Mouse (Mus musculus): ENCODE measurements around the gene Krtap29-1. TPM values are rescaled to one million over a fixed set of nuclear protein-coding genes. Genes with fewer than 3 reads are reported as not detected.

Krtap29-1 gene
- polyA plus RNA-seq, 1 experiment from 2014 or later: not detected

Other genes with a start within 250 kb of the Krtap29-1 start
- not detected in 2 replicates for gene Gm14180, start 244.8 kb downstream of the Krtap29-1 start, polyA plus RNA-seq (2016; fragmentation: Nextera tagmentation; extraction: Ambion mirVana)
- not detected in 2 replicates for gene Gm11595, start 206.1 kb downstream of the Krtap29-1 start, polyA plus RNA-seq (2016; fragmentation: Nextera tagmentation; extraction: Ambion mirVana)
- not detected in 2 replicates for gene Krtap4-8, start 198.3 kb downstream of the Krtap29-1 start, polyA plus RNA-seq (2016; fragmentation: Nextera tagmentation; extraction: Ambion mirVana)
- not detected in 2 replicates for gene Krtap4-9, start 193.9 kb downstream of the Krtap29-1 start, polyA plus RNA-seq (2016; fragmentation: Nextera tagmentation; extraction: Ambion mirVana)
- not detected in 2 replicates for gene Gm11596, start 185.6 kb downstream of the Krtap29-1 start, polyA plus RNA-seq (2016; fragmentation: Nextera tagmentation; extraction: Ambion mirVana)
- not detected in 2 replicates for gene Gm11569, start 180.1 kb downstream of the Krtap29-1 start, polyA plus RNA-seq (2016; fragmentation: Nextera tagmentation; extraction: Ambion mirVana)
- not detected in 2 replicates for gene Gm11554, start 174.6 kb downstream of the Krtap29-1 start, polyA plus RNA-seq (2016; fragmentation: Nextera tagmentation; extraction: Ambion mirVana)
- gene Krtap4-13, start 169.2 kb downstream of the Krtap29-1 start, polyA plus RNA-seq (2016; fragmentation: Nextera tagmentation; extraction: Ambion mirVana): not detected in 2 replicates
- gene Gm11564, start 163.4 kb downstream of the Krtap29-1 start, polyA plus RNA-seq (2016; fragmentation: Nextera tagmentation; extraction: Ambion mirVana): not detected in 2 replicates
- not detected in 2 replicates for gene 2300003K06Rik, start 141.0 kb downstream of the Krtap29-1 start, polyA plus RNA-seq (2016; fragmentation: Nextera tagmentation; extraction: Ambion mirVana)
- not detected in 2 replicates for gene Krtap4-16, start 127.4 kb downstream of the Krtap29-1 start, polyA plus RNA-seq (2016; fragmentation: Nextera tagmentation; extraction: Ambion mirVana)
- gene Gm11568, start 121.1 kb downstream of the Krtap29-1 start, polyA plus RNA-seq (2016; fragmentation: Nextera tagmentation; extraction: Ambion mirVana): not detected in 2 replicates
- not detected in 2 replicates for gene Gm11559, start 114.6 kb downstream of the Krtap29-1 start, polyA plus RNA-seq (2016; fragmentation: Nextera tagmentation; extraction: Ambion mirVana)
- not detected in 2 replicates for gene Krtap9-1, start 105.7 kb downstream of the Krtap29-1 start, polyA plus RNA-seq (2016; fragmentation: Nextera tagmentation; extraction: Ambion mirVana)
- not detected in 2 replicates for gene Gm11567, start 99.9 kb downstream of the Krtap29-1 start, polyA plus RNA-seq (2016; fragmentation: Nextera tagmentation; extraction: Ambion mirVana)
- gene Krtap31-1, start 71.1 kb downstream of the Krtap29-1 start, polyA plus RNA-seq (2016; fragmentation: Nextera tagmentation; extraction: Ambion mirVana): not detected in 2 replicates
- not detected in 2 replicates for gene Gm11565, start 64.3 kb downstream of the Krtap29-1 start, polyA plus RNA-seq (2016; fragmentation: Nextera tagmentation; extraction: Ambion mirVana)
- gene Krtap31-2, start 42.8 kb downstream of the Krtap29-1 start, polyA plus RNA-seq (2016; fragmentation: Nextera tagmentation; extraction: Ambion mirVana): not detected in 2 replicates
- not detected in 2 replicates for gene Krtap9-5, start 30.6 kb downstream of the Krtap29-1 start, polyA plus RNA-seq (2016; fragmentation: Nextera tagmentation; extraction: Ambion mirVana)
- gene Krtap16-1, start 7.5 kb upstream of the Krtap29-1 start, polyA plus RNA-seq (2016; fragmentation: Nextera tagmentation; extraction: Ambion mirVana): not detected in 2 replicates
- gene Krtap17-1, start 14.9 kb upstream of the Krtap29-1 start, polyA plus RNA-seq (2016; fragmentation: Nextera tagmentation; extraction: Ambion mirVana): not detected in 2 replicates
- not detected in 2 replicates for gene Krt33a, start 37.2 kb upstream of the Krtap29-1 start, polyA plus RNA-seq (2016; fragmentation: Nextera tagmentation; extraction: Ambion mirVana)
- not detected in 2 replicates for gene Krt33b, start 50.8 kb upstream of the Krtap29-1 start, polyA plus RNA-seq (2016; fragmentation: Nextera tagmentation; extraction: Ambion mirVana)
- not detected in 2 replicates for gene Krt34, start 62.5 kb upstream of the Krtap29-1 start, polyA plus RNA-seq (2016; fragmentation: Nextera tagmentation; extraction: Ambion mirVana)
- gene Krt31, start 71.5 kb upstream of the Krtap29-1 start, polyA plus RNA-seq (2016; fragmentation: Nextera tagmentation; extraction: Ambion mirVana): not detected in 2 replicates
- gene Krt32, start 109.2 kb upstream of the Krtap29-1 start, polyA plus RNA-seq (2016; fragmentation: Nextera tagmentation; extraction: Ambion mirVana): not detected in 2 replicates
- gene Krt35, start 117.2 kb upstream of the Krtap29-1 start, polyA plus RNA-seq (2016; fragmentation: Nextera tagmentation; extraction: Ambion mirVana): not detected in 2 replicates
- gene Krt36, start 126.6 kb upstream of the Krtap29-1 start, polyA plus RNA-seq (2016; fragmentation: Nextera tagmentation; extraction: Ambion mirVana): not detected in 2 replicates
- not detected in 2 replicates for gene Krt13, start 142.5 kb upstream of the Krtap29-1 start, polyA plus RNA-seq (2016; fragmentation: Nextera tagmentation; extraction: Ambion mirVana)
- 0.55 and 0.77 TPM in 2 replicates for gene Krt15, start 156.9 kb upstream of the Krtap29-1 start, polyA plus RNA-seq (2016; fragmentation: Nextera tagmentation; extraction: Ambion mirVana)
- gene Krt19, start 169.6 kb upstream of the Krtap29-1 start, polyA plus RNA-seq (2016; fragmentation: Nextera tagmentation; extraction: Ambion mirVana): 5.3 and 5.4 TPM in 2 replicates
- not detected in 2 replicates for gene Krt9, start 214.2 kb upstream of the Krtap29-1 start, polyA plus RNA-seq (2016; fragmentation: Nextera tagmentation; extraction: Ambion mirVana)
- 1.9 and 2.0 TPM in 2 replicates for gene Krt14, start 228.5 kb upstream of the Krtap29-1 start, polyA plus RNA-seq (2016; fragmentation: Nextera tagmentation; extraction: Ambion mirVana)

All from forebrain, embryonic 10.5 days (tissue).